Mouse (Mus musculus) cerebellum, adult 2 months (tissue): ENCODE results near the gene Scn1b. TPM values are rescaled to one million over a fixed set of nuclear protein-coding genes. Genes with fewer than 3 reads are reported as not detected.

ENCODE experiments used
- DNase-seq, 2 experiments: peaks; one replicate each; pipeline ENCODE4 v3.0.0; 2021
- H3K27ac ChIP-seq: fragments of 200-500 bp; 2 replicates; pipeline ENCODE4 v1.5.1; 2012; ENCODE audit warnings: low read length, control low read depth, inconsistent platforms; ENCODE audit not compliant: insufficient read depth
- H3K27me3 ChIP-seq: fragments of 200-500 bp; 2 replicates; pipeline ENCODE4 v1.6.1; 2012; ENCODE audit warnings: inconsistent platforms, mild to moderate bottlenecking, low read length, moderate library complexity; ENCODE audit not compliant: control insufficient read depth, insufficient read depth
- H3K4me1 ChIP-seq: fragments of 200-500 bp; 2 replicates; pipeline ENCODE4 v1.6.1; 2011; ENCODE audit warnings: low read length; ENCODE audit not compliant: control insufficient read depth, insufficient read depth
- H3K4me3 ChIP-seq: fragments of 200-500 bp; replicated peaks from 2 replicates; pipeline ENCODE3; 2011; ENCODE audit warnings: mild to moderate bottlenecking, low read depth, low read length, control low read depth; ENCODE audit not compliant: insufficient read depth
- CTCF ChIP-seq: fragments of 200-500 bp; IDR thresholded peaks from 2 replicates; pipeline ENCODE4 v1.5.1; 2011; ENCODE audit warnings: low read depth, mild to moderate bottlenecking, control low read depth, low read length, moderate library complexity, borderline replicate concordance; ENCODE audit not compliant: insufficient read depth
- POLR2A ChIP-seq: fragments of 200-500 bp; IDR thresholded peaks from 2 replicates; pipeline ENCODE4 v1.6.1; 2011; ENCODE audit warnings: low read length, control low read depth, borderline replicate concordance; ENCODE audit not compliant: insufficient read depth
- WGBS: fragments of 180-500 bp; shearing (Covaris S2); methylation state at CpG from one replicate; pipeline ENCODE4 v1.1.7; 2018; 5-methylcytosine and 5-hydroxymethylcytosine counted together
- polyA plus RNA-seq: library from polyadenylated mRNA; depleted of rRNA; stranded (reverse); fragments of >200 nt; gene quantifications from 2 replicates; pipeline ENCODE4 v1.2.3, GENCODE M21; 2012

Scn1b gene
- polyA plus RNA-seq, 1 experiment: 1,376 TPM

DNA sequence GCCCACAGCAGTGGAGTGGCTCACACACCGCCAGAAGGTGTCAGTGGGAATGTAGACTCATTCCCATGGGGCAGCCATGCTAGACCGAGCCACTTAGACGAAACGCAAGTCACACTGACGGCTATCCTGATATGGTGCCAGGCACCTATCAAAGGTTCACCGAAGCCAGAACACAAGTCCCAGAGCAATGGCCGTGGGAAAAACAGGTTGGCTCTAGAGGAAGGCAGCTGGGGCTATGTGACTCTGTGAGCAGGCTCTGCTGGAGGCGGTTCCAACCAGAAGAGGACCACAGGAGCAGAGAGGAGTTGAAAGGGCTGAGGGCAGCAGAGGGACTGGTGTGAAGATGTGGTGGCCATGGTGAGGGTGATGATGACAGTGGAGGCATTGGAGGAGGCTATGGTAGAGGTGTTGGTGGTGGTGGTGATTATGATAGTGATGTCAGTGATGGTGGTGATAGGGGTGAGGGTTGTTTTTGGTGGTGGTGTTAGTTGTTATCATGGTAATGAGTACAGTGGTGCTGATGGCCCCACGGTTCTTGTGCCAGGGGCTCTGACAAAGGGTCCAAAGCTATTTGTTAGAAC is 40.5 kb downstream of the Scn1b start:
- Histone ChIP-seq H3K27ac (peak overlapping the region; percentile 23; the same call in 1 of the 2 replicates), H3K4me3 (no peak overlapping the region), H3K4me1 (no peaks in the 10 kb centered on the region), H3K27me3 (no peaks in the 10 kb centered on the region)
- no peak for TF ChIP-seq POLR2A
- TF ChIP-seq CTCF: no peak
- WGBS: 61% methylated on average over 9 of the region's 9 CpGs
- no peak for DNase-seq

DNA sequence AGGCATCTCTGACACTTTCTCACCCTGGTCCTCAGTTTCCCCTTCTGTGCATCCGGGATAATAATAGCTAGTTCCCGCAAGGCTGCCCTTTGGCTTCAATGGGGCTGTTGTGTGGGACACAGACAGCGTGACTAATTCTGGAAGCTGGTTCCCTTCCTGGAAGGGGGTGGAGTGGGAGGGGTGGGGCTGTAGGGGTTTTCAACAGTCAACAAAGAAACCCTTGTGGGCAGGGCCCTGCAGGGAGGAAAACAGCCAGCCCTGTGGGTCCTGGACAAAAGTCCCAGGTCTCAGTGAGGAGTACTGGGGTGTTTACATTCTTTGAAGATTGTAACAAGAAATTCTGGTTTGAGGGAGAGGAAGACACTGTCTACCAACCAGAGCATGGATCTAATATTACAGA is 41.6 kb downstream of the Scn1b start:
- peak in 1 of 2 experiments; percentile 51 for DNase-seq
- Histone ChIP-seq H3K27me3 (no peaks in the 10 kb centered on the region), H3K27ac (peak overlapping the region; percentile 67; the same call in 1 of the 2 replicates), H3K4me3 (no peak overlapping the region), H3K4me1 (no peaks in the 10 kb centered on the region)
- 47% methylated on average over 3 of the region's 3 CpGs for WGBS
- TF ChIP-seq POLR2A (no peak), CTCF (no peak)

DNA sequence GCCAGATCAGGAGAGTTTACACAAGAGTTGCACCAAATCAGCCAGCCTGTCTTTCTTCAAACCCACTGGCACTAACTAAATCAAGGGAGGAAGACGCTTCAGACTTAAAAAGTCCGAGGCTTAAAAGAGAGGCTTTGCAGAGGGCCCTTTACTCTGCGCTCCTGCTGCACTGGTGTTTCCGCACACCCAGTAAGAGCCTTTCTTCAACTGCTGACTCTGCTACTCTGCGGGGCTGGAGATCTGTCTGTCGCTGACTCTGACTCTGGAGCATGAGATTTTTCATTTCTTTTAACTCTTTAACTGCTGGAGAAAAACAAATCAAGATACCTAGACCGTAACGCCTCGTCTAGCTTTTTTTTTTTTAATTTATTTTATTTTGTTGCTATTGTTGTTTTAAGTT is 42.7 kb downstream of the Scn1b start:
- no peak overlapping the region for H3K4me3 ChIP-seq
- no peak for DNase-seq
- no peaks in the 10 kb centered on the region for H3K4me1 ChIP-seq
- 62% methylated on average over 9 of the region's 9 CpGs for WGBS
- H3K27ac ChIP-seq: peak overlapping the region; percentile 43; the same call in 1 of the 2 replicates
- no peaks in the 10 kb centered on the region for H3K27me3 ChIP-seq
- TF ChIP-seq CTCF: no peak
- no peak for TF ChIP-seq POLR2A

DNA sequence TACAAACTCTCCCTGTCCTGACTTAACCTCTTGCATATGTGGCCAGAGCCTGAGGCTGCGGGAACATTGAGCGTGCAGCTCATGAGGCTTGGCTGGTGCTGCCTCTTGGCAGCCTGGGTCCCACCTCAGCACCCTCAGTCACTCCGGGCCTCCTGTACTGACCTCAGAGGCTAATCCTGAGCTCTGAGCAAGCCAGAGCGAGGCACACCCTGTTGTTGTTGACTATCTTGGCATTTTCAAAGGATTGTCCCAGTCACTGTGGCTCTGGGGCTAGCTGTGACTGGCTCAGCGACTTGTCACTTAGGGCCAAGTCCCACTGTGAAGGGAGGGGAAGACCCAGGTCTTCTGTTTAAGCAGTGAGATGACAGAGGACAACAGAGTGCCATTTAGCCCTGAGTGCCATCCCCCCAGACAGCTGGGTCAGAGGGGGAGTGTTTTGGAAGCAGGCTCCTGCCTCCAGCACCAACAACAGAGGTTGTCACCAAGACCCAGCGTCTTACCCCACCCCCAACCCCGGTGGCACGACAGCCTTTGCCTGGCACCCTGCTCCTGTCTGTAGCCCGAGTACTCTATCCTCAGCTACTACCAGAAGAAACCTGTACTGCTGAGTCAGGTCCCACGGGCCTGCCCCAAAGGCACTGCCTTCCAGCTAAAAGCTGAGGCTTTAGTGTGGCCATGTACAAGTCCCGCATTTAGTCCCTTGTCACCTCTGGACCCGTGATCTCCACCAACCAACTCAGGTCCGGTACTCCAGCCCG is 43.8 kb downstream of the Scn1b start:
- TF ChIP-seq POLR2A: no peak
- TF ChIP-seq CTCF: no peak
- peak; percentile 57 to 73 for DNase-seq
- peak overlapping the region; percentile 43; the same call in 1 of the 2 replicates for H3K27ac ChIP-seq

DNA sequence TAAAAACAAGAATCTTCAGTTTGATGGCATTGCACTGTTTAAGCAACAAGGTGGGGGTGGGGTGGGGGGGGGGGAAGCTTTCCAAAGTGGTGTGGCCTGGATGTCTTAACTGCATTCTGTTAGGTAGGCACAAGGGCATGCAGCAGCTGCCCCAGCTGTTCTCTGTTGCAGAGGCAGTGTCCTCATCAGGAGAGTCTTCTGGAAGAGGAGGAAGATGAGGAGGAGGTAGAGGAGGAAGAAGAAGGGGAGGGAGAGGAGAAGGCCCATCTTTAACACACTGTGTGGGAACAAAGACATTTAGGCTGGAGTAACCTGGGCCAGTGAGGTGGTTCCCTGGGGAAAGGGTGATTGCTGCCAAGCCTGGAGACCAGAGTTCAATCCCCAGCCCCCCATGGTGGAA is 44.7 kb downstream of the Scn1b start:
- TF ChIP-seq POLR2A (no peak), CTCF (no peak)
- no peaks in the 10 kb centered on the region for H3K27me3 ChIP-seq
- H3K27ac ChIP-seq: no peak overlapping the region
- no peak overlapping the region for H3K4me3 ChIP-seq
- no peaks in the 10 kb centered on the region for H3K4me1 ChIP-seq
- no peak for DNase-seq

More for the DNA sequence above, 43.8 kb downstream of the Scn1b start:
- H3K27me3 ChIP-seq: no peaks in the 10 kb centered on the region
- 34% methylated on average over 14 of the region's 14 CpGs for WGBS
- no peak overlapping the region for H3K4me3 ChIP-seq
- H3K4me1 ChIP-seq: no peaks in the 10 kb centered on the region

DNA sequence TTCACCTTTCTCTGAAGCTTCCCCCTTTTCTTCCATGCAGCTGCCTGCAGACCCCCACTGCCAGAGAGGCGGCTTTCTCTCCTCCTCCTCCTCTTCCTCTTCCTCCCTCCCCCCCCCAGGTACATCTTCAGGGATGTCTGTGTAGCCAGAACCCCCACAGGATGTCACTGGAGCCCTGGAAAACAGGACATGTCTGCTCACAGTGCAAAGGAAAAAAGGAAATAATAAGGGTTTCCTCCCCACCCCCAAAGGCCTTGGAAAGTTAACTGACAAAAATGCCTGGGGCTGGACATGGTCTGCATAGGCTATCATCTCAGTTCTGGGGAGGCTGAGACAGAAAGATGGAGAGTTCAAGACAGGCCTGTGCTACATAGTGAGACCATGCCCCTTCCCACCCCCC is 45.7 kb downstream of the Scn1b start:
- peak in 1 of 2 experiments; percentile 65 for DNase-seq
- WGBS: 48% methylated on average over 1 of the region's 1 CpGs
- Histone ChIP-seq H3K27me3 (no peaks in the 10 kb centered on the region), H3K4me3 (no peak overlapping the region), H3K4me1 (no peaks in the 10 kb centered on the region), H3K27ac (no peak overlapping the region)
- TF ChIP-seq CTCF (no peak), POLR2A (no peak)

DNA sequence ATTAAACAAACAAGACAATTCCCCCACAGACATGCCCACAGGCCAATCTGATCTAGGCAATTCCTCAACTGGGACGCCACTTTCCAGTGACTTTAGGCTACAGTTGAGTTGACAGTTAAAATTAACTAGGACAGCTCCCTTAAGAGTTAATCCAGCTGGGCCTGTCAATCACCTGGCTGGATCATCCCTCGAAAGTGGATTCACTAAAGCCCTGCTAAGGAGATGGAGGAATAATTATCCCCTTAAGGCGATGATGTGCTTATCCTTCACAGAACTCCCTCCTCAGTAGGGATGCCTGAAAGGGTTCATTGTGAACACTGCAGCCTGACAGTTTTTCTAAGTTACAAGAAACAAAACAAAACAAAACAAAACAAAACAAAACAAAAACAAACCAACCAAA is 46.2 kb downstream of the Scn1b start:
- WGBS: 47% methylated on average over 3 of the region's 3 CpGs
- H3K27ac ChIP-seq: no peak overlapping the region
- TF ChIP-seq CTCF (no peak), POLR2A (no peak)
- no peaks in the 10 kb centered on the region for H3K4me1 ChIP-seq
- DNase-seq: no peak
- H3K4me3 ChIP-seq: no peak overlapping the region
- no peaks in the 10 kb centered on the region for H3K27me3 ChIP-seq

DNA sequence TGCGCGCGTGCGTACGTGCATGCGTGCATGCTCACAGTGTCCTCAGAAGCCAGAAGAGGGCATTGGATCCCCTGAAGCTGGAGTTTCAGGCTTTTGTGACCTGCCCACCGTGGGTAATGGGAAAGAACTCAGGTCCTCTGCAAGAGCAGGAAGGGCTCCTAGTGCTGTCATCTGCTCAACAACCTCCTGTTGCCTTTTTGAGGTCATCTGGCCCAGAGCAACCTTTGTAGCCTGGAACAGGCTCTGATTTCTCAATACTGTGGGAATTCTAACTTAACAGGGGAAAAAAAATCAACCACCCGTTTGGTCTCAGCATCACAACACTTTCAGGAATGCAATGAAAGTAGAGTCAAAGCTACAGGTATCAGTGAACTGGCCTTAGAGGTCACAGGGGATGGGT is 47.1 kb downstream of the Scn1b start:
- DNase-seq: no peak
- Histone ChIP-seq H3K27me3 (no peaks in the 10 kb centered on the region), H3K4me1 (no peaks in the 10 kb centered on the region), H3K4me3 (no peak overlapping the region), H3K27ac (no peak overlapping the region)
- TF ChIP-seq POLR2A (no peak), CTCF (no peak)
- WGBS: 94% methylated on average over 8 of the region's 8 CpGs
